ENCODE assay signal across 9 mouse cellular contexts in genomic region chr10:68445876-68446796, GRCm38 (mm10).
DNase-seq lines count a peak whose midpoint lies in the region; ATAC-seq and TF ChIP-seq lines count a peak whose summit lies in the region.
"Had no signal": no experiment of that assay in that cellular context is flagged by ENCODE, and none has a peak within 500 bp of the region (broad histone marks: within the 10 kb centered on the region; RNA-seq: fewer than 3 reads in every experiment).

No protein-coding gene starts in this region.

- no peaks in the 10 kb centered on the region for H3K9me3 ChIP-seq in intestine, embryonic 16.5 days (ENCODE audit: control insufficient read depth, low read length)
- no peaks in the 10 kb centered on the region for H3K9me3 ChIP-seq in lung, embryonic 14.5 days (ENCODE audit: low read depth, low read length)

- no peaks in the 10 kb centered on the region for H3K36me3 ChIP-seq in intestine, embryonic 16.5 days (ENCODE audit: control insufficient read depth, insufficient read depth, low read length)
- no peaks in the 10 kb centered on the region for H3K36me3 ChIP-seq in lung, embryonic 14.5 days (ENCODE audit: insufficient read depth)

- no peak overlapping the region for H3K4me3 ChIP-seq in intestine, embryonic 16.5 days (ENCODE audit: low read length)
- no peak overlapping the region for H3K4me3 ChIP-seq in lung, embryonic 14.5 days (ENCODE audit: low read depth, low read length)
- H3K4me3 ChIP-seq: myocyte had no signal

- H3K4me1 ChIP-seq in intestine, embryonic 16.5 days (ENCODE audit: control insufficient read depth, insufficient read depth, low read length) = peaks cover 13% of the 10 kb centered on the region
- peaks cover 18% of the 10 kb centered on the region for H3K4me1 ChIP-seq in lung, embryonic 14.5 days (ENCODE audit: insufficient read depth)

- peak; percentile 34 for ATAC-seq in intestine, embryonic 16.5 days
- peak; percentile 44 for ATAC-seq in lung, embryonic 14.5 days (ENCODE audit: insufficient read depth)

- peak overlapping the region; percentile 21; the same call in 1 of the 2 replicates for H3K4me2 ChIP-seq in intestine, embryonic 16.5 days (ENCODE audit: low read depth, low read length)
- H3K4me2 ChIP-seq in lung, embryonic 14.5 days = peak overlapping the region; percentile 46

- H3K27ac ChIP-seq in intestine, embryonic 16.5 days (ENCODE audit: low read length) = peak overlapping the region; percentile 81
- peak overlapping the region; percentile 96 for H3K27ac ChIP-seq in lung, embryonic 14.5 days (ENCODE audit: low read depth)

- WGBS in intestine, embryonic 16.5 days = 31% methylated on average over 15 of the region's 15 CpGs
- 11% methylated on average over 15 of the region's 15 CpGs for WGBS in lung, embryonic 14.5 days

- no peak overlapping the region for H3K9ac ChIP-seq in intestine, embryonic 16.5 days (ENCODE audit: low read depth, low read length)
- H3K9ac ChIP-seq in lung, embryonic 14.5 days = peak overlapping the region; percentile 23; the same call in 1 of the 2 replicates

- intact Hi-C loops in left cerebral cortex, postnatal 4 days (cut with DNase I) = no loop called here

- no peak; the same call in 1 of the 2 replicates for TF ChIP-seq CTCF in lung, embryonic 14.5 days (IDR thresholded peaks at IDR 0.05; ENCODE audit: low read depth)

- H3K27me3 ChIP-seq in intestine, embryonic 16.5 days (replicated peaks; ENCODE audit: control insufficient read depth, insufficient read depth, low read length) = no peaks in the 10 kb centered on the region
- H3K27me3 ChIP-seq in lung, embryonic 14.5 days (ENCODE audit: insufficient read depth, low read length) = no peaks in the 10 kb centered on the region

- DNase-seq in CD4-positive helper T cell, adult 2 months (ENCODE audit: low read depth, low spot score) = peak; percentile 66
- DNase-seq in c-Kit-positive CD71-positive TER-119-negative erythroid progenitor cells, embryonic 14.5 days (ENCODE audit: low read depth) = peak; percentile 4
- DNase-seq in lung, embryonic 14.5 days = peak; percentile 75
- DNase-seq in thymus, postnatal 4 days = peak; percentile 53
- DNase-seq in left cerebral cortex, postnatal 4 days = no peak
- no peak for DNase-seq in layer of hippocampus, adult 18-20 months (ENCODE audit: low spot score in 2 of 2)
- no peak for DNase-seq in cerebellum, adult 9-11 months

Comparison
In these comparisons a context has a peak if more than half of its experiments do, and no peak if none do; other contexts are left out.
1. DNase-seq: peak in CD4-positive helper T cell, adult 2 months (single experiment), c-Kit-positive CD71-positive TER-119-negative erythroid progenitor cells, embryonic 14.5 days (single experiment), lung, embryonic 14.5 days (single experiment) and thymus, postnatal 4 days (single experiment); none in left cerebral cortex, postnatal 4 days (single experiment), layer of hippocampus, adult 18-20 months (0 of 2) and cerebellum, adult 9-11 months (single experiment).